Mouse (Mus musculus): Measurements from ENCODE around the gene Mast4. TPM values are rescaled to one million over a fixed set of nuclear protein-coding genes. Genes with fewer than 3 reads are reported as not detected.

Gene Mast4
- total and polyA plus RNA-seq, 3 experiments = 8.5 to 33.1 (median 23.6) TPM

- intact Hi-C loops (cut with DNase I) = no loop called here
- WGBS = 43% methylated on average over 3 of the region's 3 CpGs
- DNase-seq = no peak
- H3K9ac ChIP-seq (ENCODE audit: low read depth, low read length) = no peak overlapping the region
- H3K79me2 ChIP-seq (replicated peaks; ENCODE audit: control insufficient read depth, insufficient read depth, low read length) = no peaks in the 10 kb centered on the region; the same call in 1 of the 2 replicates
- no peak overlapping the region for H3K27ac ChIP-seq
- H3K36me3 ChIP-seq (ENCODE audit: control insufficient read depth, insufficient read depth, low read length) = peaks cover 4% of the 10 kb centered on the region
- no peaks in the 10 kb centered on the region for H3K27me3 ChIP-seq (ENCODE audit: control insufficient read depth, insufficient read depth, low read length)
- H3K4me1 ChIP-seq (ENCODE audit: control insufficient read depth, insufficient read depth, low read length) = peaks cover 5% of the 10 kb centered on the region
- no peak overlapping the region for H3K4me3 ChIP-seq
- TF ChIP-seq POLR2A (IDR thresholded peaks at IDR 0.05; ENCODE audit: insufficient read depth, low read depth, low read length) = no peak
These were observed 308.8 kb downstream of the Mast4 start for GRCm38 (mm10) chr13:103025461-103025860.

GRCm38 (mm10) chr13:103018481-103018880, 315.8 kb downstream of the Mast4 start:
- no peak for DNase-seq
- 88% methylated on average over 6 of the region's 6 CpGs for WGBS
- Histone ChIP-seq H3K36me3 (ENCODE audit: control insufficient read depth, insufficient read depth, low read length) (no peaks in the 10 kb centered on the region), H3K4me3 (no peak overlapping the region), H3K4me1 (ENCODE audit: control insufficient read depth, insufficient read depth, low read length) (peaks cover 8% of the 10 kb centered on the region), H3K9ac (ENCODE audit: low read depth, low read length) (no peak overlapping the region), H3K27ac (no peak overlapping the region), H3K27me3 (ENCODE audit: control insufficient read depth, insufficient read depth, low read length) (no peaks in the 10 kb centered on the region), H3K79me2 (replicated peaks; ENCODE audit: control insufficient read depth, insufficient read depth, low read length) (no peaks in the 10 kb centered on the region)
- no peak for TF ChIP-seq POLR2A (IDR thresholded peaks at IDR 0.05; ENCODE audit: insufficient read depth, low read depth, low read length)
- no peak for TF ChIP-seq EP300 (IDR thresholded peaks at IDR 0.05; ENCODE audit: insufficient read depth, low read depth, low read length)
- TF ChIP-seq CTCF (IDR thresholded peaks at IDR 0.05) = no peak
- intact Hi-C loops (cut with DNase I) = no loop called here

GRCm38 (mm10) chr13:103017661-103018060, 316.6 kb downstream of the Mast4 start:
- peaks cover 8% of the 10 kb centered on the region for H3K4me1 ChIP-seq (ENCODE audit: control insufficient read depth, insufficient read depth, low read length)
- intact Hi-C loops (cut with DNase I) = no loop called here
- TF ChIP-seq POLR2A (IDR thresholded peaks at IDR 0.05; ENCODE audit: insufficient read depth, low read depth, low read length) (no peak), CTCF (IDR thresholded peaks at IDR 0.05) (no peak), EP300 (IDR thresholded peaks at IDR 0.05; ENCODE audit: insufficient read depth, low read depth, low read length) (no peak)
- no peaks in the 10 kb centered on the region for H3K36me3 ChIP-seq (ENCODE audit: control insufficient read depth, insufficient read depth, low read length)
- no peak overlapping the region for H3K27ac ChIP-seq
- no peaks in the 10 kb centered on the region for H3K27me3 ChIP-seq (ENCODE audit: control insufficient read depth, insufficient read depth, low read length)
- WGBS = 91% methylated on average over 3 of the region's 3 CpGs
- DNase-seq = no peak
- H3K9ac ChIP-seq (ENCODE audit: low read depth, low read length) = no peak overlapping the region
- H3K4me3 ChIP-seq = no peak overlapping the region
- H3K79me2 ChIP-seq (replicated peaks; ENCODE audit: control insufficient read depth, insufficient read depth, low read length) = no peaks in the 10 kb centered on the region

GRCm38 (mm10) chr13:103015131-103015750, 319.1 kb downstream of the Mast4 start:
- no peak overlapping the region for H3K4me3 ChIP-seq
- intact Hi-C loops (cut with DNase I) = no loop called here
- no peaks in the 10 kb centered on the region for H3K36me3 ChIP-seq (ENCODE audit: control insufficient read depth, insufficient read depth, low read length)
- no peaks in the 10 kb centered on the region for H3K27me3 ChIP-seq (ENCODE audit: control insufficient read depth, insufficient read depth, low read length)
- no peak overlapping the region for H3K27ac ChIP-seq
- DNase-seq = no peak
- H3K4me1 ChIP-seq (ENCODE audit: control insufficient read depth, insufficient read depth, low read length) = peaks cover 8% of the 10 kb centered on the region
- H3K9ac ChIP-seq (ENCODE audit: low read depth, low read length) = no peak overlapping the region
- TF ChIP-seq POLR2A (IDR thresholded peaks at IDR 0.05; ENCODE audit: insufficient read depth, low read depth, low read length) (no peak), CTCF (IDR thresholded peaks at IDR 0.05) (no peak), EP300 (IDR thresholded peaks at IDR 0.05; ENCODE audit: insufficient read depth, low read depth, low read length) (no peak)
- H3K79me2 ChIP-seq (replicated peaks; ENCODE audit: control insufficient read depth, insufficient read depth, low read length) = 0 out of 2 replicates have a peak, but pooled peaks cover 1% of the 10 kb centered on the region
- 52% methylated on average over 3 of the region's 3 CpGs for WGBS

- Histone ChIP-seq H3K27ac (peak overlapping the region; percentile 27; the same call in 1 of the 2 replicates), H3K36me3 (ENCODE audit: control insufficient read depth, insufficient read depth, low read length) (no peaks in the 10 kb centered on the region), H3K4me3 (no peak overlapping the region), H3K9ac (ENCODE audit: low read depth, low read length) (no peak overlapping the region), H3K4me1 (ENCODE audit: control insufficient read depth, insufficient read depth, low read length) (peaks cover 8% of the 10 kb centered on the region), H3K79me2 (replicated peaks; ENCODE audit: control insufficient read depth, insufficient read depth, low read length) (0 out of 2 replicates have a peak, but pooled peaks cover 1% of the 10 kb centered on the region), H3K27me3 (ENCODE audit: control insufficient read depth, insufficient read depth, low read length) (no peaks in the 10 kb centered on the region)
- 45% methylated on average over 6 of the region's 6 CpGs for whole genome bisulfite sequencing
- no peak for TF ChIP-seq CTCF (IDR thresholded peaks at IDR 0.05)
- TF ChIP-seq POLR2A (IDR thresholded peaks at IDR 0.05; ENCODE audit: insufficient read depth, low read depth, low read length) = no peak
- peak; percentile 62; the same call in 1 of the 2 replicates for TF ChIP-seq EP300 (IDR thresholded peaks at IDR 0.05; ENCODE audit: insufficient read depth, low read depth, low read length)
- intact Hi-C loops (cut with DNase I) = no loop called here
- peak in 1 of 2 experiments; percentile 38 for DNase-seq
These were observed 319.7 kb downstream of the Mast4 start for GRCm38 (mm10) chr13:103014631-103015030.

- Histone ChIP-seq H3K36me3 (ENCODE audit: control insufficient read depth, insufficient read depth, low read length) (no peaks in the 10 kb centered on the region), H3K79me2 (replicated peaks; ENCODE audit: control insufficient read depth, insufficient read depth, low read length) (0 out of 2 replicates have a peak, but pooled peaks cover 1% of the 10 kb centered on the region), H3K27me3 (ENCODE audit: control insufficient read depth, insufficient read depth, low read length) (no peaks in the 10 kb centered on the region), H3K4me3 (no peak overlapping the region), H3K4me1 (ENCODE audit: control insufficient read depth, insufficient read depth, low read length) (peaks cover 8% of the 10 kb centered on the region), H3K27ac (peak overlapping the region; percentile 27; the same call in 1 of the 2 replicates), H3K9ac (ENCODE audit: low read depth, low read length) (no peak overlapping the region)
- 88% methylated on average over 1 of the region's 1 CpGs for WGBS
- TF ChIP-seq CTCF (IDR thresholded peaks at IDR 0.05) = no peak
- TF ChIP-seq POLR2A (IDR thresholded peaks at IDR 0.05; ENCODE audit: insufficient read depth, low read depth, low read length) = no peak
- TF ChIP-seq EP300 (IDR thresholded peaks at IDR 0.05; ENCODE audit: insufficient read depth, low read depth, low read length) = no peak
- DNase-seq = no peak
- intact Hi-C loops (cut with DNase I) = no loop called here
These were observed 320.1 kb downstream of the Mast4 start for GRCm38 (mm10) chr13:103014222-103014621.

Measured in heart, adult 2 months (tissue).